Mouse (Mus musculus) liver, embryonic 16.5 days (tissue): Measurements from ENCODE around the gene Vps13d. TPM values are rescaled to one million over a fixed set of nuclear protein-coding genes. Genes with fewer than 3 reads are reported as not detected.

Experiments used
- ATAC-seq: fragments of 200-750 bp; cut with Nextera tagmentation; 2 replicates; pipeline ENCODE4 v1.8.0; 2017; ENCODE audit warnings: low read depth, mild to moderate bottlenecking, moderate number of reproducible peaks, moderate library complexity
- H3K27ac ChIP-seq: fragments of 300-500 bp; sonication (generic); 2 replicates; pipeline ENCODE4 v1.5.1; 2014; ENCODE audit warnings: mild to moderate bottlenecking, low read length
- H3K27me3 ChIP-seq: fragments of 300-500 bp; sonication (generic); 2 replicates; pipeline ENCODE4 v1.6.1; 2014; ENCODE audit warnings: low read depth, low read length, mixed read lengths; ENCODE audit not compliant: control insufficient read depth, insufficient read depth
- H3K36me3 ChIP-seq: fragments of 300-500 bp; sonication (generic); 2 replicates; pipeline ENCODE4 v1.6.1; 2014; ENCODE audit warnings: mild to moderate bottlenecking; ENCODE audit not compliant: control insufficient read depth, insufficient read depth
- H3K4me1 ChIP-seq: fragments of 300-500 bp; sonication (generic); 2 replicates; pipeline ENCODE4 v1.6.1; 2014; ENCODE audit warnings: low read depth, low read length, mixed read lengths; ENCODE audit not compliant: control insufficient read depth
- H3K4me2 ChIP-seq: fragments of 300-500 bp; sonication (generic); 2 replicates; pipeline ENCODE4 v1.6.1; 2014; ENCODE audit warnings: low read depth, low read length, mixed read lengths
- H3K4me3 ChIP-seq: fragments of 300-500 bp; sonication (generic); 2 replicates; pipeline ENCODE4 v1.5.1; 2014; ENCODE audit warnings: low read depth, mild to moderate bottlenecking, low read length
- H3K9ac ChIP-seq: fragments of 300-500 bp; sonication (generic); 2 replicates; pipeline ENCODE4 v1.6.1; 2014; ENCODE audit warnings: low read depth, low read length
- H3K9me3 ChIP-seq: fragments of 300-500 bp; sonication (generic); replicated peaks from 2 replicates; pipeline ENCODE4 v1.6.1; 2016; ENCODE audit warnings: low read length; ENCODE audit not compliant: control insufficient read depth
- WGBS: fragments of 180-500 bp; shearing (Covaris S2); extraction: QIAGEN DNeasy Blood & Tissue Kit; methylation state at CpG from one replicate; pipeline ENCODE4 v1.1.7; 2014; ENCODE audit not compliant: insufficient replicate concordance; 5-methylcytosine and 5-hydroxymethylcytosine counted together
- polyA plus RNA-seq: library from polyadenylated mRNA; unstranded; fragments of >200 nt; fragmentation: Nextera tagmentation; extraction: Ambion mirVana; gene quantifications from 2 replicates; pipeline ENCODE4 v1.2.1, GENCODE M21; 2015

The Vps13d gene
- polyA plus RNA-seq, 1 experiment from 2014 or later: 3.7 TPM

DNA sequence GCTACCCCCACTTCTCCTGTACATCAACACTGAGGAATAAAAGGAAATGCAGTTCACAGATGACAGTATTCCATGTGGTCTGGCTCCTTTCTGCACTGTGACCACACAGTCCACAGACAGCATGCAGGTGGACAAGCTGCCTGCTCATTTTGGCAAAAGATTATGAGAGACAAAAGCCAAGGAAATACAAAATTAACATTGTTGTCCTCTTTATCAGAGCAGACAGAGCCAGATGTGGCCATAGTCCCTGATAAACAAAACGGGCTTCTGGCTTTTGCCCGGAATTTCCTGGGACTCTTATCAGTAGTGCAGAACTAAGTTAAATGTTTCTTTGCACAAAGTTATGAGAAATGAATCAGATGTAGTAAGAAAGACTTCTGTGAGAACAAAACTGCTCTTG is 161.4 kb downstream of the Vps13d start:
- H3K4me3 ChIP-seq: no peak overlapping the region
- H3K36me3 ChIP-seq: 0 out of 2 replicates have a peak, but pooled peaks cover 2% of the 10 kb centered on the region
- H3K27me3 ChIP-seq: no peaks in the 10 kb centered on the region
- peaks cover 52% of the 10 kb centered on the region for H3K4me1 ChIP-seq
- peak overlapping the region; percentile 53; the same call in 1 of the 2 replicates for H3K4me2 ChIP-seq
- H3K9ac ChIP-seq: peak overlapping the region; percentile 21
- peak; percentile 45 for ATAC-seq
- H3K9me3 ChIP-seq: no peaks in the 10 kb centered on the region
- 7% methylated on average over 2 of the region's 2 CpGs for WGBS
- peak overlapping the region; percentile 87 for H3K27ac ChIP-seq

DNA sequence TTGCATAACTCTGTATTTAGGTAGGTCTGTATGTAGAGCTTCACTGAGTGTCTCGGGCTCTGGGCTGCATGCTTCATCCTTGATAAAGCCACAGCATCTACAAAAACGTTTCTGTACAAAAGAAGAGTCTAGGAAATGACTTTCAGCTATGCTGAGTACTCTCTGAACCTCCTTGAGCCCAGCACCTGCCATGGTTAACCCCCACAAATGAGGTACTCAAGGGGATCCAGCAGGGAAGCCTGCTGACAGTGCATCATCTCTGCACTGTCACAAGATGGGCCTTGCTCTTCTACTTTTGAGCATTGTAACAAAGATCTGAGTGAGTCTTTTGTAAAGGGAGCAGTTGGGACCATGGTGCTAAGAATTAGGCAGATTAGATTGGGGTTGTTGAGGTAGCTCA is 162.2 kb downstream of the Vps13d start:
- Histone ChIP-seq H3K9ac (no peak overlapping the region), H3K27ac (peak overlapping the region; percentile 87), H3K4me3 (no peak overlapping the region), H3K4me1 (peaks cover 48% of the 10 kb centered on the region), H3K9me3 (no peaks in the 10 kb centered on the region), H3K36me3 (0 out of 2 replicates have a peak, but pooled peaks cover 2% of the 10 kb centered on the region), H3K4me2 (no peak overlapping the region), H3K27me3 (no peaks in the 10 kb centered on the region)
- WGBS: 31% methylated on average over 2 of the region's 2 CpGs
- ATAC-seq: no peak

DNA sequence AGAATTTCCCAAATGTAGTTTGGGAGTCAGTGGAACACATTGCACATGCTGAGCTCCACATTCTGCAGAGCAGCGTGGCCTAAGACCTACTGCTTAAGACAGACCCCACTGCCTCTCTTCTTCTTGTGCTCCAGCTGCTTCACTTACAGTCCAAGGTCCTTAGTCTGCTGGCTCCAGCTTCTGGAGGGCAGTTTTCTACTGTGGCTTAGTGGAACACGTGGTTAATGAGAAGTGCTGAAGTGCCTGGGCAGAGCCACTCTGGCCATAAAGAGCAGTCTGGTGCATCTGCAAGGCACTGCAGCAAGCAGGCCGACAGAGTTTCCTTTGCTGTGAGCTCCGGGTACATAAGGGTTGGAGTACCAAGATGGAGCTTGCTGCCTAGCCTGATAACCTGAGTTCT is 163.3 kb downstream of the Vps13d start:
- WGBS: 61% methylated on average over 4 of the region's 4 CpGs
- no peaks in the 10 kb centered on the region for H3K27me3 ChIP-seq
- ATAC-seq: no peak
- no peaks in the 10 kb centered on the region for H3K9me3 ChIP-seq
- H3K4me3 ChIP-seq: no peak overlapping the region
- no peak overlapping the region for H3K4me2 ChIP-seq
- peaks cover 49% of the 10 kb centered on the region for H3K4me1 ChIP-seq
- H3K9ac ChIP-seq: no peak overlapping the region
- H3K36me3 ChIP-seq: no peaks in the 10 kb centered on the region
- H3K27ac ChIP-seq: 0 out of 2 replicates have a peak overlapping the region, but pooled peaks have one; percentile 4

DNA sequence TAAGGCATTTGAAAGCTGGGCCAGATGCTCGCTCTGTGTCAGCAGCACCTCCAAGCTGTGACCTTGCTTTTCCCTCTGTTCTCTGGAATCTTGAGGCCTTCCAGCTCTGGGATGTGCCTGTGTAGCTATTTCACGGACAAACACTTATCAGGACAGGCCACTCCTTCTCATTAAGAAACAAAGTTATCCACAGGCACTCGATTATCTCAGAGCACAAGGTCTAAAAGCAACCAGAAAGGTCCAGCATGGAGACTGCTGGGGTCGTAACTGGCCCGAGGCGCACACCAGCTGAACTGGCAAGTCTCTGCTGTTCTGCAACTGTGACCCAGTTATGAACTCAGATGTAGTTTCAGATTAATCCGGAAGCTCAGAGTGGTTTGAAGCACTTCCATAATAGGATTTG is 168.4 kb downstream of the Vps13d start:
- Histone ChIP-seq H3K4me1 (peaks cover 35% of the 10 kb centered on the region), H3K4me2 (no peak overlapping the region), H3K27ac (peak overlapping the region; percentile 31), H3K4me3 (no peak overlapping the region), H3K9ac (no peak overlapping the region), H3K9me3 (no peaks in the 10 kb centered on the region), H3K36me3 (no peaks in the 10 kb centered on the region), H3K27me3 (no peaks in the 10 kb centered on the region)
- peak; percentile 52 for ATAC-seq
- WGBS: 30% methylated on average over 7 of the region's 7 CpGs

DNA sequence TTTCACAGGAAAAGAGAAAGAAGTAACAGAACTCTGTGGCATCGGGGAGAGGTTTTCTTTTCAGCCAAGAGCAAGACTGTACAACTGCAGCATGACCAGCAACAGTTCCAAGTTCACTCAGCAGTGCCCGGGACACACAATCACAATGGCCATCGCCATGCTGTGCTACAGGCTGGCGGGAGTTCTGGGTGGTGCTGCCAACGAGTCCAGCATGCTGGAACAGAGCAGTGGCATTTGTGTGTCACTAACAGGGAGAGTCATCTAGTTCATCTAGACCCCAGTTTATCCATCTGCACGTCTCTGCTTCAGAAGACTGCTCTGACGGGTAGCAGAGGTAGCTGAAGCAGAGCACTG is 169.4 kb downstream of the Vps13d start:
- WGBS: 49% methylated on average over 7 of the region's 7 CpGs
- Histone ChIP-seq H3K27ac (peak overlapping the region; percentile 42), H3K9ac (0 out of 2 replicates have a peak overlapping the region, but pooled peaks have one; percentile 3), H3K4me1 (peaks cover 35% of the 10 kb centered on the region), H3K36me3 (no peaks in the 10 kb centered on the region), H3K4me2 (no peak overlapping the region), H3K9me3 (no peaks in the 10 kb centered on the region), H3K4me3 (no peak overlapping the region), H3K27me3 (no peaks in the 10 kb centered on the region)
- ATAC-seq: no peak

DNA sequence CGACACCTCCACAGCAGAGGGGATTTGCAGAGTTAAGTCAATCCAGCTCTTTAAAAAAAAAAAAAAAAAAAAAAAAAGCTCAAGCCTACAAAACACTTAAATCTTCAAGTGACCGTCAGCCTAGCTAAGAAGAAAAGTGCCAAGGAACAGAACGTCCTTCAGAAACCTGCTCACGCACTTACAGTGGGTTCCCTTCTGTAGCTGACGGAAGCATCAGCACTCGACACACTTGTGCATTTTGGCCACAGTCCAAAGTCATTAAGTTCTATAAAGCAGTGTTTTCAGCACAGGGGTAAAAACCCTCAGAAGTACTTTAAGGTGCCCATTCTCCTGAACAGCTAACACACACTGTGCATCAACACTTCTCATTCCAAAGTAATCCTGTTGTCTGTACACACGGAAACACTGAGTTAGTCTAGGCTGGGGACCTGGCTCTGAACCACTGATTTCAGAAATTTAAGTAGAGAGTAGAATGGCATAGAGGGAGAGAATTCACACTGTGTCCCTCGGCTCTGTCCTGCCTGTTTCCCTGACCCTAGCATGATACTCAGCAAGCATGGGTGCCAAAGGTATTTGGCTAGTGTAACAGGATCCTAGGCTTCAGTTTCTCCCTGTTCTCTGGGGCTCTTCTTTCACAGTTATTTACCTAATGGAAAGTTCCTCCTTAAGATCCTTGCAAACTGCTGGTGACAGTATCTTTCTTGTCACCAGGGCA is 170.0 kb downstream of the Vps13d start:
- Histone ChIP-seq H3K36me3 (no peaks in the 10 kb centered on the region), H3K4me2 (no peak overlapping the region), H3K9ac (0 out of 2 replicates have a peak overlapping the region, but pooled peaks have one; percentile 3), H3K4me3 (no peak overlapping the region), H3K27ac (peak overlapping the region; percentile 42), H3K27me3 (no peaks in the 10 kb centered on the region), H3K9me3 (no peaks in the 10 kb centered on the region), H3K4me1 (peaks cover 35% of the 10 kb centered on the region)
- ATAC-seq: no peak
- WGBS: 63% methylated on average over 8 of the region's 8 CpGs

DNA sequence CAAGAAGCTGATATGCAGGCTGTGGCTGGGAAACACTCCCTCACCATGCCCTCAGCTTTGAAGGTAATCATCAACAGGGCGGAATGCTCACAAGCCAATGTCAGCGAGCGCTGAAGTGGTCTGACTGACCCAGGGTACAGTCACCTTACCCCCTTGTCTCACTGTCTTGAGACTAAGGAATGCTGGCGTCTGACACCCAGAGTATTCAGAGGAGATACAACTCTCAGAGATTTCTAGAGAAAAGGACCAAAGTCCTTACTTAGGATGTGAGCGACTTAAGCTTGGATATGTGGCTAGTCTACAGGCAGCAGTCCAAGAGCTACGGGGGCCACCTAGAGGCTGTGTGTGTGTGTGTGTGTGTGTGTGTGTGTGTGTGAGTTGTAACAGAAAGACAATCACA is 170.9 kb downstream of the Vps13d start:
- 73% methylated on average over 6 of the region's 6 CpGs for WGBS
- peak; percentile 31; the same call in 1 of the 2 replicates for ATAC-seq

DNA sequence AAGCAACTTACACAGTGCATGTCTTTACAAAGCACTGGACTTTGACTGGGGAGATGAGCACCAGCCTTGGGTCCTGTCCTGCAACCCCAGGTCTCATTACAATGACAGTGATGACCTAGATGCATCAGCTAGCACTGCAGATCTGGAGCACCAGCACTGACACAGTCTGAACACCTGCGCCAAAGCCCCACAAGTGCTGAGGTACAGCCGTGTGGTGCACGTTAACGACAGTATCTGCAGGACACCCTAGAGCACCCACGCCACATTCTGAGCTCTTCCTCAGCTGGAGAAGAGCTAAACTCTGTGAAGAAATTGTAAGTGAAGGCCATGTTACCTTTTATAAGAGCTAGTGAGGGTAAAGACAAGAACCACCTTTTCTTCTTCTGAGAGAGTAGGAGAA is 172.0 kb downstream of the Vps13d start:
- H3K36me3 ChIP-seq: peaks cover 3% of the 10 kb centered on the region; the same call in 1 of the 2 replicates
- H3K4me2 ChIP-seq: no peak overlapping the region
- H3K4me1 ChIP-seq: peaks cover 39% of the 10 kb centered on the region
- H3K9ac ChIP-seq: no peak overlapping the region
- H3K9me3 ChIP-seq: no peaks in the 10 kb centered on the region
- no peaks in the 10 kb centered on the region for H3K27me3 ChIP-seq
- no peak overlapping the region for H3K27ac ChIP-seq
- WGBS: 76% methylated on average over 5 of the region's 5 CpGs
- no peak for ATAC-seq
- no peak overlapping the region for H3K4me3 ChIP-seq

More for the DNA sequence above, 170.9 kb downstream of the Vps13d start:
- Histone ChIP-seq H3K4me1 (peaks cover 35% of the 10 kb centered on the region), H3K9me3 (no peaks in the 10 kb centered on the region), H3K36me3 (peaks cover 2% of the 10 kb centered on the region; the same call in 1 of the 2 replicates), H3K4me2 (no peak overlapping the region), H3K27me3 (no peaks in the 10 kb centered on the region), H3K27ac (0 out of 2 replicates have a peak overlapping the region, but pooled peaks have one; percentile 31), H3K4me3 (no peak overlapping the region), H3K9ac (no peak overlapping the region)

DNA sequence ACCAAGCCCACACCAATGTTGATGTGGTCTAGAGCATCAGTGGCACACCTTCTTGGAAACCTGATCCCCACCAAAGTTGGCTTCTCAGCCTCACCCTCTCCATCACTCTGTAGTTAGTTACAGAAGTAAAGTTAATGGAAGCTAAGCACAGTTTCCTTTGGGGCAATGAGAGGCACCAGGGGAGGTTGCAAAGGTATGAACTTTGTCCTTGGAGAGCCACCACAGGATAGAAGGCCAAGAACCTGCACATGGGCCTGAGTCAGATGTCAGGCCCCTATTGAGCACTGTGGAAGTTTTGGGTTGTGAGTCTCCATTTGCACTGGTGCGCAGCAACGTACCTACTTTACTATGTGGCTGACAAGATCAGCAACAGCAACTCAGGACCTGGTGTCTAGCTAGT is 172.6 kb downstream of the Vps13d start:
- Histone ChIP-seq H3K4me1 (peaks cover 39% of the 10 kb centered on the region), H3K27me3 (no peaks in the 10 kb centered on the region), H3K4me2 (no peak overlapping the region), H3K36me3 (peaks cover 3% of the 10 kb centered on the region; the same call in 1 of the 2 replicates), H3K4me3 (no peak overlapping the region), H3K27ac (no peak overlapping the region), H3K9me3 (no peaks in the 10 kb centered on the region), H3K9ac (no peak overlapping the region)
- 88% methylated on average over 2 of the region's 2 CpGs for WGBS
- no peak for ATAC-seq
